In genomic region chr11:89839671-89840327, GRCm38 (mm10) we compare ENCODE assay signal across 9 mouse cellular contexts.
DNase-seq lines count a peak whose midpoint lies in the region; ATAC-seq and TF ChIP-seq lines count a peak whose summit lies in the region.
"Had no signal": no experiment of that assay in that cellular context is flagged by ENCODE, and none has a peak within 500 bp of the region (broad histone marks: within the 10 kb centered on the region; RNA-seq: fewer than 3 reads in every experiment).

No protein-coding gene starts in this region.

- no peaks in the 10 kb centered on the region for H3K27me3 ChIP-seq in kidney, postnatal 0 days (ENCODE audit: insufficient read depth, low read length)
- H3K27me3 ChIP-seq in kidney, adult 2 months (replicated peaks; ENCODE audit: control insufficient read depth, insufficient read depth, low read length) = no peaks in the 10 kb centered on the region
- no peaks in the 10 kb centered on the region for H3K27me3 ChIP-seq in heart, embryonic 15.5 days
- no peaks in the 10 kb centered on the region for H3K27me3 ChIP-seq in lung, embryonic 14.5 days (ENCODE audit: insufficient read depth, low read length)
- H3K27me3 ChIP-seq: megakaryocyte, embryonic 14.5 days had no signal

- 0 out of 2 replicates have a peak, but pooled peaks cover 4% of the 10 kb centered on the region for H3K4me1 ChIP-seq in kidney, postnatal 0 days (replicated peaks; ENCODE audit: insufficient read depth, low read length)
- no peaks in the 10 kb centered on the region for H3K4me1 ChIP-seq in kidney, adult 2 months (ENCODE audit: control insufficient read depth, insufficient read depth, low read length)
- peaks cover 10% of the 10 kb centered on the region for H3K4me1 ChIP-seq in heart, embryonic 15.5 days (replicated peaks)
- H3K4me1 ChIP-seq in lung, embryonic 14.5 days (ENCODE audit: insufficient read depth) = peaks cover 17% of the 10 kb centered on the region
- H3K4me1 ChIP-seq: megakaryocyte, embryonic 14.5 days had no signal

- H3K4me3 ChIP-seq in kidney, postnatal 0 days (replicated peaks; ENCODE audit: low read depth, low read length) = no peak overlapping the region
- H3K4me3 ChIP-seq in kidney, adult 2 months (ENCODE audit: insufficient read depth, low read depth, low read length) = no peak overlapping the region
- H3K4me3 ChIP-seq in heart, embryonic 15.5 days = no peak overlapping the region
- no peak overlapping the region for H3K4me3 ChIP-seq in lung, embryonic 14.5 days (ENCODE audit: low read depth, low read length)
- H3K4me3 ChIP-seq: megakaryocyte, embryonic 14.5 days had no signal

- peak; percentile 85 for DNase-seq in kidney, postnatal 0 days (ENCODE audit: low spot score)
- DNase-seq in kidney, adult 2 months = no peak
- DNase-seq in embryo, embryonic 10 days (ENCODE audit: low spot score) = peak; percentile 38
- DNase-seq in lung, embryonic 14.5 days = peak; percentile 92
- DNase-seq in right cerebral cortex, postnatal 10 days (ENCODE audit: low spot score in 2 of 2) = peak; percentile 46 to 58
- DNase-seq in adrenal gland, postnatal 4 days (ENCODE audit: low spot score in 2 of 2) = no peak

- H3K9me3 ChIP-seq in kidney, postnatal 0 days (replicated peaks; ENCODE audit: low read length) = no peaks in the 10 kb centered on the region
- no peaks in the 10 kb centered on the region for H3K9me3 ChIP-seq in heart, embryonic 15.5 days (replicated peaks)
- H3K9me3 ChIP-seq in lung, embryonic 14.5 days (ENCODE audit: low read depth, low read length) = no peaks in the 10 kb centered on the region
- H3K9me3 ChIP-seq: megakaryocyte, embryonic 14.5 days had no signal

- H3K9ac ChIP-seq in kidney, postnatal 0 days (ENCODE audit: low read depth, low read length) = no peak overlapping the region
- no peak overlapping the region for H3K9ac ChIP-seq in heart, embryonic 15.5 days
- no peak overlapping the region; the same call in 1 of the 2 replicates for H3K9ac ChIP-seq in lung, embryonic 14.5 days

- no peaks in the 10 kb centered on the region for H3K36me3 ChIP-seq in kidney, postnatal 0 days (ENCODE audit: insufficient read depth, low read length)
- H3K36me3 ChIP-seq in kidney, adult 2 months (ENCODE audit: control insufficient read depth, insufficient read depth, low read length) = no peaks in the 10 kb centered on the region
- no peaks in the 10 kb centered on the region for H3K36me3 ChIP-seq in heart, embryonic 15.5 days
- no peaks in the 10 kb centered on the region for H3K36me3 ChIP-seq in lung, embryonic 14.5 days (ENCODE audit: insufficient read depth)

- no peak overlapping the region for H3K4me2 ChIP-seq in kidney, postnatal 0 days (ENCODE audit: low read length)
- peak overlapping the region; percentile 21; the same call in 1 of the 2 replicates for H3K4me2 ChIP-seq in heart, embryonic 15.5 days
- peak overlapping the region; percentile 5; the same call in 1 of the 2 replicates for H3K4me2 ChIP-seq in lung, embryonic 14.5 days

- no peak for TF ChIP-seq POLR2A in kidney, adult 2 months (IDR thresholded peaks at IDR 0.05; ENCODE audit: low read depth, low read length)

- WGBS in kidney, postnatal 0 days = 21% methylated on average over 6 of the region's 6 CpGs
- 41% methylated on average over 6 of the region's 6 CpGs for WGBS in kidney, adult 2 months
- 22% methylated on average over 6 of the region's 6 CpGs for WGBS in heart, embryonic 15.5 days
- WGBS in lung, embryonic 14.5 days = 10% methylated on average over 6 of the region's 6 CpGs

- ATAC-seq in kidney, postnatal 0 days (replicated peaks; ENCODE audit: low FRiP score, low read depth) = no peak
- ATAC-seq in heart, embryonic 15.5 days (replicated peaks; ENCODE audit: insufficient number of reproducible peaks, insufficient read depth, low FRiP score, low read depth) = peak; percentile 47; the same call in 1 of the 2 replicates
- ATAC-seq in lung, embryonic 14.5 days (ENCODE audit: insufficient read depth) = peak; percentile 95
- ATAC-seq in megakaryocyte-erythroid progenitor cell, adult 5-6 weeks (replicated peaks; ENCODE audit: low FRiP score, low TSS enrichment, poor library complexity, severe bottlenecking) = no peak

- 0 out of 2 replicates have a peak overlapping the region, but pooled peaks have one; percentile 19 for H3K27ac ChIP-seq in kidney, postnatal 0 days
- no peak overlapping the region for H3K27ac ChIP-seq in kidney, adult 2 months (ENCODE audit: insufficient read depth, low read depth, low read length)
- H3K27ac ChIP-seq in heart, embryonic 15.5 days = 0 out of 2 replicates have a peak overlapping the region, but pooled peaks have one; percentile 34
- peak overlapping the region; percentile 76 for H3K27ac ChIP-seq in lung, embryonic 14.5 days (ENCODE audit: low read depth)

- TF ChIP-seq CTCF in kidney, postnatal 0 days (IDR thresholded peaks at IDR 0.05; ENCODE audit: low read depth) = no peak
- no peak for TF ChIP-seq CTCF in kidney, adult 2 months (conservative IDR thresholded peaks at IDR 0.05; ENCODE audit: insufficient read depth, insufficient read length, low read depth, low read length)
- no peak for TF ChIP-seq CTCF in lung, embryonic 14.5 days (IDR thresholded peaks at IDR 0.05; ENCODE audit: low read depth)

Comparison
In these comparisons a context has a peak if more than half of its experiments do, and no peak if none do; other contexts are left out.
1. DNase-seq: peak in kidney, postnatal 0 days (single experiment), embryo, embryonic 10 days (single experiment), lung, embryonic 14.5 days (single experiment) and right cerebral cortex, postnatal 10 days (2 of 2); none in kidney, adult 2 months (single experiment) and adrenal gland, postnatal 4 days (0 of 2).
2. ATAC-seq: peak in heart, embryonic 15.5 days (single experiment) and lung, embryonic 14.5 days (single experiment); none in kidney, postnatal 0 days (single experiment) and megakaryocyte-erythroid progenitor cell, adult 5-6 weeks (single experiment).